Mouse (Mus musculus): ENCODE measurements at regions not wholly inside any gene's neighbourhood (a gene's known extent, or its start where the extent isn't known, plus 50 kb on each side); places are given as distances from the start of the nearest gene placed in this dataset.
A peak's percentile ranks its signal among the peaks of the same experiment; 100 is the strongest.

- H3K27ac ChIP-seq (ENCODE audit: insufficient read depth, low read length) = no peak overlapping the region
- no peak overlapping the region for H3K4me3 ChIP-seq (ENCODE audit: insufficient read depth, low read length)
- TF ChIP-seq CTCF (IDR thresholded peaks at IDR 0.05; ENCODE audit: borderline replicate concordance, insufficient read depth, low read length) (no peak), POLR2A (IDR thresholded peaks at IDR 0.05; ENCODE audit: low read depth, low read length) (no peak)
- H3K4me1 ChIP-seq (ENCODE audit: control insufficient read depth, insufficient read depth, low read length) = no peaks in the 10 kb centered on the region
Observed at GRCm38 (mm10) chr13:37468304-37469178, 123.5 kb downstream of the Ly86 start.

GRCm38 (mm10) chr13:37470230-37470907 lies 125.4 kb downstream of the Ly86 start:
- no peak overlapping the region for H3K27ac ChIP-seq (ENCODE audit: insufficient read depth, low read length)
- TF ChIP-seq POLR2A (IDR thresholded peaks at IDR 0.05; ENCODE audit: low read depth, low read length) (no peak), CTCF (IDR thresholded peaks at IDR 0.05; ENCODE audit: borderline replicate concordance, insufficient read depth, low read length) (no peak)

GRCm38 (mm10) chr13:37473359-37473758 lies 128.4 kb downstream of the Ly86 start:
- Histone ChIP-seq H3K27ac (ENCODE audit: insufficient read depth, low read length) (no peak overlapping the region), H3K4me1 (ENCODE audit: control insufficient read depth, insufficient read depth, low read length) (no peaks in the 10 kb centered on the region), H3K4me3 (ENCODE audit: insufficient read depth, low read length) (no peak overlapping the region)
- TF ChIP-seq CTCF (IDR thresholded peaks at IDR 0.05; ENCODE audit: borderline replicate concordance, insufficient read depth, low read length) = no peak
- TF ChIP-seq POLR2A (IDR thresholded peaks at IDR 0.05; ENCODE audit: low read depth, low read length) = no peak

More at GRCm38 (mm10) chr13:37470230-37470907, 125.4 kb downstream of the Ly86 start:
- H3K4me3 ChIP-seq (ENCODE audit: insufficient read depth, low read length) = no peak overlapping the region
- no peaks in the 10 kb centered on the region for H3K4me1 ChIP-seq (ENCODE audit: control insufficient read depth, insufficient read depth, low read length)

GRCm38 (mm10) chr13:37475804-37476203 lies 130.8 kb downstream of the Ly86 start:
- Histone ChIP-seq H3K4me1 (ENCODE audit: control insufficient read depth, insufficient read depth, low read length) (no peaks in the 10 kb centered on the region), H3K27ac (ENCODE audit: insufficient read depth, low read length) (no peak overlapping the region), H3K4me3 (ENCODE audit: insufficient read depth, low read length) (no peak overlapping the region)
- TF ChIP-seq CTCF (IDR thresholded peaks at IDR 0.05; ENCODE audit: borderline replicate concordance, insufficient read depth, low read length) (no peak), POLR2A (IDR thresholded peaks at IDR 0.05; ENCODE audit: low read depth, low read length) (no peak)

- Histone ChIP-seq H3K4me1 (ENCODE audit: control insufficient read depth, insufficient read depth, low read length) (no peaks in the 10 kb centered on the region), H3K27ac (ENCODE audit: insufficient read depth, low read length) (no peak overlapping the region), H3K4me3 (ENCODE audit: insufficient read depth, low read length) (no peak overlapping the region)
- TF ChIP-seq POLR2A (IDR thresholded peaks at IDR 0.05; ENCODE audit: low read depth, low read length) (no peak), CTCF (IDR thresholded peaks at IDR 0.05; ENCODE audit: borderline replicate concordance, insufficient read depth, low read length) (no peak)
Observed at GRCm38 (mm10) chr13:37476256-37477053, 131.4 kb downstream of the Ly86 start.

GRCm38 (mm10) chr13:37477342-37477741 lies 132.3 kb downstream of the Ly86 start:
- TF ChIP-seq POLR2A (IDR thresholded peaks at IDR 0.05; ENCODE audit: low read depth, low read length) (no peak), CTCF (IDR thresholded peaks at IDR 0.05; ENCODE audit: borderline replicate concordance, insufficient read depth, low read length) (no peak)
- H3K27ac ChIP-seq (ENCODE audit: insufficient read depth, low read length) = no peak overlapping the region
- H3K4me3 ChIP-seq (ENCODE audit: insufficient read depth, low read length) = peak overlapping the region; percentile 14; the same call in 1 of the 2 replicates
- H3K4me1 ChIP-seq (ENCODE audit: control insufficient read depth, insufficient read depth, low read length) = no peaks in the 10 kb centered on the region

GRCm38 (mm10) chr13:37477749-37478548 lies 132.9 kb downstream of the Ly86 start:
- no peak overlapping the region for H3K27ac ChIP-seq (ENCODE audit: insufficient read depth, low read length)

GRCm38 (mm10) chr13:37479182-37479691 lies 134.2 kb downstream of the Ly86 start:
- no peak overlapping the region for H3K4me3 ChIP-seq (ENCODE audit: insufficient read depth, low read length)
- no peak for TF ChIP-seq POLR2A (IDR thresholded peaks at IDR 0.05; ENCODE audit: low read depth, low read length)
- TF ChIP-seq CTCF (IDR thresholded peaks at IDR 0.05; ENCODE audit: borderline replicate concordance, insufficient read depth, low read length) = no peak
- H3K4me1 ChIP-seq (ENCODE audit: control insufficient read depth, insufficient read depth, low read length) = no peaks in the 10 kb centered on the region
- H3K27ac ChIP-seq (ENCODE audit: insufficient read depth, low read length) = no peak overlapping the region

More at GRCm38 (mm10) chr13:37477749-37478548, 132.9 kb downstream of the Ly86 start:
- Histone ChIP-seq H3K4me1 (ENCODE audit: control insufficient read depth, insufficient read depth, low read length) (no peaks in the 10 kb centered on the region), H3K4me3 (ENCODE audit: insufficient read depth, low read length) (peak overlapping the region; percentile 14; the same call in 1 of the 2 replicates)
- peak; percentile 29 for TF ChIP-seq POLR2A (IDR thresholded peaks at IDR 0.05; ENCODE audit: low read depth, low read length)
- no peak for TF ChIP-seq CTCF (IDR thresholded peaks at IDR 0.05; ENCODE audit: borderline replicate concordance, insufficient read depth, low read length)

Data from embryonic fibroblast, embryonic 13.5 days (primary cell).